Mouse (Mus musculus) myocyte (in vitro differentiated cells): ENCODE measurements at regions not wholly inside any gene's neighbourhood (a gene's known extent, or its start where the extent isn't known, plus 50 kb on each side); places are given as distances from the start of the nearest gene placed in this dataset.

ENCODE experiments used
- H3K27me3 ChIP-seq: one replicate; pipeline ENCODE4 v1.6.1; 2011; ENCODE audit not compliant: control insufficient read depth, insufficient read depth, insufficient read length
- H3K36me3 ChIP-seq: one replicate; pipeline ENCODE4 v1.6.1; 2011; ENCODE audit not compliant: control insufficient read depth, insufficient read depth
- H3K4me2 ChIP-seq: one replicate; pipeline ENCODE4 v1.6.1; 2011; ENCODE audit warnings: low read depth, control low read depth
- H3K4me3 ChIP-seq: one replicate; pipeline ENCODE4 v1.5.1; 2011; ENCODE audit warnings: mild to moderate bottlenecking, control low read depth, moderate library complexity
- H3K79me2 ChIP-seq: one replicate; pipeline ENCODE4 v1.6.1; 2011; ENCODE audit not compliant: control insufficient read depth, insufficient read depth
- H3ac ChIP-seq: one replicate; pipeline ENCODE4 v1.6.1; 2011; ENCODE audit not compliant: control insufficient read depth, insufficient read length
- CEBPB ChIP-seq: IDR thresholded peaks from 2 replicates; pipeline ENCODE4 v1.6.1; 2011; ENCODE audit warnings: mild to moderate bottlenecking, moderate library complexity; ENCODE audit not compliant: poor library complexity, insufficient read depth, severe bottlenecking
- E2F4 ChIP-seq: IDR thresholded peaks from one replicate; pipeline ENCODE4 v1.6.1; 2011; ENCODE audit warnings: mild to moderate bottlenecking, control low read depth, moderate library complexity; ENCODE audit not compliant: insufficient read depth
- MAX ChIP-seq: IDR thresholded peaks from one replicate; pipeline ENCODE4 v1.6.1; 2011; ENCODE audit warnings: low read depth, mild to moderate bottlenecking, control low read depth
- MYOD1 ChIP-seq, 3 experiments: IDR thresholded peaks; one replicate each; pipeline ENCODE4 v1.6.1; 2011; ENCODE audit warnings: control low read depth in 2 of 3, low read depth in 2 of 3, mild to moderate bottlenecking in 2 of 3, moderate library complexity in 1 of 3; ENCODE audit not compliant: insufficient read length in 2 of 3, control insufficient read depth in 1 of 3
- MYOG ChIP-seq, 3 experiments: IDR thresholded peaks; one replicate each; pipeline ENCODE4 v1.6.1; 2011; ENCODE audit warnings: control low read depth in 2 of 3, low read depth in 2 of 3, mild to moderate bottlenecking in 2 of 3; ENCODE audit not compliant: insufficient read length in 2 of 3, control insufficient read depth in 1 of 3, insufficient read depth in 1 of 3
- POLR2A ChIP-seq: IDR thresholded peaks from one replicate; pipeline ENCODE4 v1.6.1; 2011; ENCODE audit warnings: low read depth, mild to moderate bottlenecking, control low read depth, moderate library complexity; ENCODE audit not compliant: insufficient read length
- POLR2AphosphoS2 ChIP-seq: IDR thresholded peaks from one replicate; pipeline ENCODE4 v1.6.1; 2011; ENCODE audit warnings: low read depth, control low read depth; ENCODE audit not compliant: insufficient read length
- REST ChIP-seq: IDR thresholded peaks from one replicate; pipeline ENCODE4 v1.6.1; 2011; ENCODE audit warnings: mild to moderate bottlenecking, control low read depth, moderate library complexity; ENCODE audit not compliant: insufficient read depth, insufficient read length
- SRF ChIP-seq: IDR thresholded peaks from one replicate; pipeline ENCODE4 v1.6.1; 2011; ENCODE audit warnings: low read depth; ENCODE audit not compliant: control insufficient read depth, insufficient read length
- TCF12 ChIP-seq: IDR thresholded peaks from one replicate; pipeline ENCODE4 v1.6.1; 2011; ENCODE audit warnings: mild to moderate bottlenecking, control low read depth; ENCODE audit not compliant: poor library complexity, insufficient read depth, severe bottlenecking
- TCF3 ChIP-seq: IDR thresholded peaks from one replicate; pipeline ENCODE4 v1.6.1; 2011; ENCODE audit warnings: low read depth, control low read depth; ENCODE audit not compliant: insufficient read length
- USF1 ChIP-seq: IDR thresholded peaks from one replicate; pipeline ENCODE4 v1.6.1; 2011; ENCODE audit warnings: low read depth, mild to moderate bottlenecking, control low read depth, moderate library complexity

DNA sequence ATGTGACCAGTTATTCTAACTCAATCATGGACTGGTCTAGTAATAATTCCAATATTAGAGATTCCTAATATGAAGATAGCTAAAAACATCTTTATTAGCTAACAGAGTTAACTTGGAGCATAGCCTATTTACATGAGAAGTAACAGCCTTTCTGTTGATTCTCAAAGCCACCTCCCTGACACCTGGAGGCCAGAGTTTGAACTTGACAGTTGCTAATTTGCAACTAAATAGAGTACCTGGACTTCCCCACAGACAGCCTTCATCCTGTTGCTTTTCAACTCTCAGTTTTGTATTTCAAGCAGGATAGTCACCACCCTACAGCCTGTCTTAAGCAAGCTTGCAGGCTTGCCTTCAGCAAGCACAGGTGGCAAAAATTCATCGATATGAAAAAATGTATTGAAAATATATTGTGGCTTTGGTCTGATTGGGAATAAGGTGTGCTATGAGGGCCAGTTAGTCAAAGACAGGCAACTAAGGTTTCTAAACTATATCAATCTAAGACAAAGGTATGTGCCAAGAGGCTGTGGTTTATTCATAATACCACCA is 264.1 kb upstream of the Tet2 start:
- TF ChIP-seq E2F4 = no peak
- no peak for TF ChIP-seq POLR2A
- TF ChIP-seq CEBPB = no peak
- H3K4me3 ChIP-seq = no peak overlapping the region
- no peak overlapping the region for H3ac ChIP-seq

DNA sequence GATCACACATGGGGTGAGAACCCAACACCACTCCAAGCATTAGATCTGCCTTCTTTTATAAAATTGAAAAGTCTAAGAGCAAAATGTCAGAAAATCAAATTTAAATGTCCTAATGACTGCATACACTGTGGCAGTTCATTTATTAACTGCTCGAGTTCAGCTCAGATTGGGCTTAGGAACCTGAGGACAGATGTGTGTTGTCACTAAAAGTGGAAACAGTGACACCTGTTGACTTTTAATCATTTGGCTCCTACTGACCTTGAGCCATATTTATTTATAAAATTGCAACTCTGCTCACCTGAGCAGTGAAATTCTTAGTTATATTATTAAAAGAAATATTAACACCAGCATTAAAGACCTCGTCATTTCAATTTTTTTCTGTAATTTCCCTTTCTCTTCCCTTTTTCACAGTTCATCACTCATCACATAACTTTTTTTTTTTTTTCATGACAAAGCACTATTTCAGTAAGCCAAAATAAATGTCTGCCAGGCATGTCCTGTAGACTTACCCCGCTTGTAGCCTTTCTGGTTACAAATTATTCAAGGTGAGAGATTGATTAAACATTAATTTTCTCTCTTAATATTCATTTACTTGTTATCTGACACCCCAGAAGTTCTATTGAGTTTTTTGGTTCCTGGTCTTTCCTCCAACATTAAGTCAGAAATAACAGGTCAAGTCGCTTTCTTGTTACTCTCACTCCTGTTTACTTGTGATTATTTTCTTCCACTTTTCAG is 274.2 kb upstream of the Tet2 start:
- Histone ChIP-seq H3K79me2 (no peaks in the 10 kb centered on the region), H3K27me3 (no peaks in the 10 kb centered on the region), H3K4me3 (no peak overlapping the region), H3K4me2 (no peak overlapping the region), H3K36me3 (no peaks in the 10 kb centered on the region), H3ac (no peak overlapping the region)
- TF ChIP-seq E2F4 (no peak), TCF12 (no peak), TCF3 (no peak), REST (no peak), MYOD1 (IDR thresholded peaks at IDR 0.05; ENCODE audit: control insufficient read depth in 1 of 3, insufficient read length in 2 of 3, low read depth in 2 of 3) (no peak), MYOG (IDR thresholded peaks at IDR 0.05; ENCODE audit: control insufficient read depth in 1 of 3, insufficient read depth in 1 of 3, insufficient read length in 2 of 3, low read depth in 2 of 3) (no peak), POLR2A (no peak), POLR2AphosphoS2 (no peak), USF1 (no peak)

More for the DNA sequence above, 264.1 kb upstream of the Tet2 start:
- Histone ChIP-seq H3K79me2 (no peaks in the 10 kb centered on the region), H3K4me2 (no peak overlapping the region), H3K36me3 (no peaks in the 10 kb centered on the region), H3K27me3 (no peaks in the 10 kb centered on the region)

DNA sequence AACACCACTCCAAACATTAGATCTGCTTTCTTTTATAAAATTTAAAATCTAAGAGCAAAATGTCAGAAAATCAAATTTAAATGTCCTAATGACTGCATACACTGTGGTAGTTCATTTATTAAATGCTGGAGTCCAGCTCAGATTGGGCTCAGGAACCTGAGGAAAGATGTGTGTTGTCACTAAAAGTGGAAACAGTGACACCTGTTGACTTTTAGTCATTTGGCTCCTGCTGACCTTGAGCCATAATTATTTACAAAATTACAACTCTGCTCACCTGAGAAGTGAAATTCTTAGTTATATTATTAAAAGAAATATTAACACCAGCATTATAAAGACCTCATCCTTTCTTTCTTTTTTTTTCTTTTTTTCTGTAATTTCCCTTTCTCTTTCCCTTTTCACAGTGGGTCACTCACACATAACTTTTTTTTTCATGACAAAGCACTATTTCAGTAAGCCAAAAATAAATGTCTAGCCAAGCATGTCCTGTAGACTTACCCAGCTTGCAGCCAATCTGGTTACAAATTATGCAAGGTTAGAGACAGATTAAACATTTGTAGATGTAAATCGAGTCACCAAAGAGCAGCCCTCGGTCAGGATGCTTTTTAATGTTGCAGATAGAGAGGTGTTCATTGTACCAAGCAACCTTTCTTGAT is 288.9 kb upstream of the Tet2 start:
- H3K4me2 ChIP-seq = no peak overlapping the region
- TF ChIP-seq CEBPB = no peak
- TF ChIP-seq POLR2AphosphoS2 = no peak

DNA sequence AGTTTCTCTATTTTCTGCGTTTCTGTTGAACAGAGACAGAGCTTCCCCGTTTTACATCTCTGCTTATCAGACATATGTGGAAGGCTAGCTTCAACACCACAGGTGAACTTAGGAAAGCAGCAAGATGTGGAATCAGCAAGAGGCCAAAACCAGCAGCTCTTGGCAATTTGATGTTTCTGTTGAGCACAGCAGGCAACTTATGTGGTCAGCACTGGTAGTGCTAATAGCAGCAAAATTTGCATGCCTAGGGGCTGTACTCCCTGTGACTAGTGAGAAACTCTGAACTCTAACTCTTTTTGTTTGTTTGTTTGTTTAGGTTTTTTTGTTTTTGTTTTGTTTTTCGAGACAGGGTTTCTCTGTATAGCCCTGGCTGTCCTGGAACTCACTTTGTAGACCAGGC is 289.5 kb upstream of the Tet2 start:
- H3K79me2 ChIP-seq = no peaks in the 10 kb centered on the region
- no peak overlapping the region for H3ac ChIP-seq
- H3K27me3 ChIP-seq = no peaks in the 10 kb centered on the region
- TF ChIP-seq POLR2A (no peak), TCF3 (no peak), TCF12 (no peak), SRF (no peak), USF1 (no peak), E2F4 (no peak), REST (no peak), CEBPB (no peak), MYOG (IDR thresholded peaks at IDR 0.05; ENCODE audit: control insufficient read depth in 1 of 3, insufficient read depth in 1 of 3, insufficient read length in 2 of 3, low read depth in 2 of 3) (no peak), MAX (no peak), MYOD1 (IDR thresholded peaks at IDR 0.05; ENCODE audit: control insufficient read depth in 1 of 3, insufficient read length in 2 of 3, low read depth in 2 of 3) (no peak), POLR2AphosphoS2 (no peak)
- H3K4me3 ChIP-seq = no peak overlapping the region
- no peaks in the 10 kb centered on the region for H3K36me3 ChIP-seq
- H3K4me2 ChIP-seq = no peak overlapping the region

More for the DNA sequence above, 288.9 kb upstream of the Tet2 start:
- H3K27me3 ChIP-seq = no peaks in the 10 kb centered on the region
- H3K79me2 ChIP-seq = no peaks in the 10 kb centered on the region
- no peak overlapping the region for H3K4me3 ChIP-seq
- H3ac ChIP-seq = no peak overlapping the region
- H3K36me3 ChIP-seq = no peaks in the 10 kb centered on the region

- Histone ChIP-seq H3K36me3 (no peaks in the 10 kb centered on the region), H3K27me3 (no peaks in the 10 kb centered on the region), H3K79me2 (no peaks in the 10 kb centered on the region), H3K4me2 (no peak overlapping the region), H3ac (no peak overlapping the region), H3K4me3 (no peak overlapping the region)
- TF ChIP-seq CEBPB (no peak), REST (no peak), USF1 (no peak), MYOD1 (IDR thresholded peaks at IDR 0.05; ENCODE audit: control insufficient read depth in 1 of 3, insufficient read length in 2 of 3, low read depth in 2 of 3) (no peak), SRF (no peak), E2F4 (no peak), MAX (no peak), TCF3 (no peak), TCF12 (no peak), MYOG (IDR thresholded peaks at IDR 0.05; ENCODE audit: control insufficient read depth in 1 of 3, insufficient read depth in 1 of 3, insufficient read length in 2 of 3, low read depth in 2 of 3) (no peak)
Observed at GRCm38 (mm10) chr3:133846301-133846700, 301.4 kb upstream of the Tet2 start.
